Mouse (Mus musculus): ENCODE results near the gene Gal3st2c. TPM values are rescaled to one million over a fixed set of nuclear protein-coding genes. Genes with fewer than 3 reads are reported as not detected.
"Not testable (repeated sequence)": the region's sequence is repeated elsewhere in the genome, so short reads cannot be mapped to it uniquely, and the experiment has no call there.

Gal3st2c gene
- total RNA-seq, 2 experiments from 2014 or later: 0.55 to 0.77 TPM

- intact Hi-C loops (cut with DNase I): no loop called here
- no peak for DNase-seq
These were observed 50.1 kb downstream of the Gal3st2c start for GRCm38 (mm10) chr1:94040391-94040790.

GRCm38 (mm10) chr1:94045559-94045958 lies 55.2 kb downstream of the Gal3st2c start:
- intact Hi-C loops (cut with DNase I): no loop called here

GRCm38 (mm10) chr1:94046544-94046943 lies 56.2 kb downstream of the Gal3st2c start:
- intact Hi-C loops (cut with DNase I): no loop called here
- no peak for DNase-seq

More at GRCm38 (mm10) chr1:94045559-94045958, 55.2 kb downstream of the Gal3st2c start:
- no peak for DNase-seq

GRCm38 (mm10) chr1:94051104-94051503 lies 60.8 kb downstream of the Gal3st2c start:
- intact Hi-C loops (cut with DNase I): no loop called here
- no peak for DNase-seq

- DNase-seq: no peak
- intact Hi-C loops (cut with DNase I): no loop called here
These were observed 62.1 kb downstream of the Gal3st2c start, which contains the start of gene Pdcd1 for GRCm38 (mm10) chr1:94052373-94052772. Gene Pdcd1 (minus strand): TSS chr1:94052553.

GRCm38 (mm10) chr1:94053530-94054216 lies 63.4 kb downstream of the Gal3st2c start:
- DNase-seq: no peak
- intact Hi-C loops (cut with DNase I): no loop called here

- no peak for DNase-seq
- intact Hi-C loops (cut with DNase I): no loop called here
These were observed 64.2 kb downstream of the Gal3st2c start for GRCm38 (mm10) chr1:94054481-94054880.

GRCm38 (mm10) chr1:94055966-94056365 lies 65.7 kb downstream of the Gal3st2c start:
- no peak for DNase-seq
- intact Hi-C loops (cut with DNase I): no loop called here

- DNase-seq: no peak
- intact Hi-C loops (cut with DNase I): no loop called here
These were observed 67.1 kb downstream of the Gal3st2c start for GRCm38 (mm10) chr1:94057401-94057800.

- DNase-seq; intact Hi-C loops (cut with DNase I): not testable (repeated sequence)
These were observed 68.0 kb downstream of the Gal3st2c start for GRCm38 (mm10) chr1:94058281-94058680.

Other genes with a start within 250 kb of the Gal3st2c start
- 10 to 100 TPM; 46.6 to 55.0 TPM for gene Atg4b, start 239.0 kb upstream of the Gal3st2c start, total RNA-seq (2021)
- gene Thap4, start 235.6 kb upstream of the Gal3st2c start, total RNA-seq (2021): 10 to 100 TPM; 65.3 to 74.0 TPM
- 10 to 100 TPM; 43.8 to 46.8 TPM for gene Dtymk, start 188.6 kb upstream of the Gal3st2c start, total RNA-seq (2021)
- 10 to 100 TPM in 1 of 2 experiments, 1 to 10 TPM in 1; 9.8 to 10.4 TPM for gene Ing5, start 186.5 kb upstream of the Gal3st2c start, total RNA-seq (2021)
- 10 to 100 TPM; 27.6 to 31.3 TPM for gene D2hgdh, start 165.6 kb upstream of the Gal3st2c start, total RNA-seq (2021)
- under 1 TPM; 0.62 to 0.87 TPM for gene Gal3st2, start 129.2 kb upstream of the Gal3st2c start, total RNA-seq (2021)
- under 1 TPM; 0.48 to 0.87 TPM for gene Gal3st2b, start 72.2 kb upstream of the Gal3st2c start, total RNA-seq (2021)
- not detected for gene Neu4, start 29.9 kb downstream of the Gal3st2c start, total RNA-seq (2021)
- gene Pdcd1, start 62.0 kb downstream of the Gal3st2c start, total RNA-seq (2021): not detected

Measured in heart, postnatal 10 days (tissue).